Mouse (Mus musculus): ENCODE measurements around the gene Blm. TPM values are rescaled to one million over a fixed set of nuclear protein-coding genes. Genes with fewer than 3 reads are reported as not detected.

The Blm gene
- total and polyA plus RNA-seq, 2 experiments: 0.43 to 6.9 TPM

DNA sequence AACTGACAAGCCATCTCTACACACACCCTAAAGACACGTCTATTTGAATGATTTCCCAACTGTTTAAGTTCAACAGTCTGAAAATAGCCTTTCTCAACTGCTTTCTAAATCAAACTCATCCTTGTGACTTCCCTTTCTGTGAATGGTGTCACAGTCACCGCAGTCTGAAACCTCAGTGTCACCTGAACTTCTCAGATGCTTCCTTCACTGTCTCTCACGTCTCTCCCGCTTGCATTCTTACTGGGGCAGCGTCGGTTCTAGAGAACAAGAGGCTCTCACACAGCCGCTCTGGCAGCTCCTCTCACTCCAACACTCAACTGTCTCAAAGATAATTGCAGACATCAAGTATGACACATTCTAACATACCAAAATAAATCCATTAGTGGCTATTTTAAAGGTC lies 33.9 kb downstream of the Blm start:
- Histone ChIP-seq H3K9ac (ENCODE audit: low read depth, low read length) (no peak overlapping the region), H3K4me1 (ENCODE audit: control insufficient read depth, insufficient read depth, low read length) (no peaks in the 10 kb centered on the region), H3K79me2 (ENCODE audit: control insufficient read depth, insufficient read depth, low read length) (no peaks in the 10 kb centered on the region), H3K27ac (replicated peaks; ENCODE audit: insufficient read depth, low read depth, low read length) (no peak overlapping the region), H3K36me3 (ENCODE audit: control insufficient read depth, insufficient read depth, low read length) (no peaks in the 10 kb centered on the region; the same call in 1 of the 2 replicates), H3K27me3 (ENCODE audit: control insufficient read depth, insufficient read depth, low read length) (no peaks in the 10 kb centered on the region), H3K4me3 (ENCODE audit: insufficient read depth, low read depth, low read length) (no peak overlapping the region)
- no peak for DNase-seq (ENCODE audit: extremely low read depth, low read depth, low spot score)
- 85% methylated on average over 7 of the region's 7 CpGs for WGBS
- TF ChIP-seq POLR2A (IDR thresholded peaks at IDR 0.05; ENCODE audit: extremely low read depth, insufficient read depth, low read length) (no peak), CTCF (IDR thresholded peaks at IDR 0.05; ENCODE audit: low read depth, low read length) (no peak)

- no peak overlapping the region for H3K4me3 ChIP-seq (ENCODE audit: insufficient read depth, low read depth, low read length)
- TF ChIP-seq POLR2A (IDR thresholded peaks at IDR 0.05; ENCODE audit: extremely low read depth, insufficient read depth, low read length): no peak
- TF ChIP-seq CTCF (IDR thresholded peaks at IDR 0.05; ENCODE audit: low read depth, low read length): no peak
- H3K27ac ChIP-seq (replicated peaks; ENCODE audit: insufficient read depth, low read depth, low read length): no peak overlapping the region
- no peaks in the 10 kb centered on the region; the same call in 1 of the 2 replicates for H3K36me3 ChIP-seq (ENCODE audit: control insufficient read depth, insufficient read depth, low read length)
- no peaks in the 10 kb centered on the region for H3K27me3 ChIP-seq (ENCODE audit: control insufficient read depth, insufficient read depth, low read length)
- no peaks in the 10 kb centered on the region for H3K4me1 ChIP-seq (ENCODE audit: control insufficient read depth, insufficient read depth, low read length)
- no peak for DNase-seq (ENCODE audit: extremely low read depth, low read depth, low spot score)
- H3K9ac ChIP-seq (ENCODE audit: low read depth, low read length): no peak overlapping the region
- H3K79me2 ChIP-seq (ENCODE audit: control insufficient read depth, insufficient read depth, low read length): no peaks in the 10 kb centered on the region
Measured at GRCm38 (mm10) chr7:80500099-80500498, 34.8 kb downstream of the Blm start.

GRCm38 (mm10) chr7:80499190-80499962 lies 35.5 kb downstream of the Blm start:
- Histone ChIP-seq H3K9ac (ENCODE audit: low read depth, low read length) (no peak overlapping the region), H3K27ac (replicated peaks; ENCODE audit: insufficient read depth, low read depth, low read length) (no peak overlapping the region), H3K36me3 (ENCODE audit: control insufficient read depth, insufficient read depth, low read length) (no peaks in the 10 kb centered on the region; the same call in 1 of the 2 replicates), H3K4me1 (ENCODE audit: control insufficient read depth, insufficient read depth, low read length) (no peaks in the 10 kb centered on the region), H3K27me3 (ENCODE audit: control insufficient read depth, insufficient read depth, low read length) (no peaks in the 10 kb centered on the region), H3K4me3 (ENCODE audit: insufficient read depth, low read depth, low read length) (no peak overlapping the region), H3K79me2 (ENCODE audit: control insufficient read depth, insufficient read depth, low read length) (no peaks in the 10 kb centered on the region)
- 92% methylated on average over 9 of the region's 9 CpGs for WGBS
- DNase-seq (ENCODE audit: extremely low read depth, low read depth, low spot score): no peak
- no peak for TF ChIP-seq CTCF (IDR thresholded peaks at IDR 0.05; ENCODE audit: low read depth, low read length)
- no peak for TF ChIP-seq POLR2A (IDR thresholded peaks at IDR 0.05; ENCODE audit: extremely low read depth, insufficient read depth, low read length)

- no peak for DNase-seq (ENCODE audit: extremely low read depth, low read depth, low spot score)
- no peak for TF ChIP-seq CTCF (IDR thresholded peaks at IDR 0.05; ENCODE audit: low read depth, low read length)
- no peak for TF ChIP-seq POLR2A (IDR thresholded peaks at IDR 0.05; ENCODE audit: extremely low read depth, insufficient read depth, low read length)
- H3K79me2 ChIP-seq (ENCODE audit: control insufficient read depth, insufficient read depth, low read length): no peaks in the 10 kb centered on the region
- H3K36me3 ChIP-seq (ENCODE audit: control insufficient read depth, insufficient read depth, low read length): peaks cover 2% of the 10 kb centered on the region; the same call in 1 of the 2 replicates
- WGBS: 91% methylated on average over 3 of the region's 3 CpGs
- H3K27me3 ChIP-seq (ENCODE audit: control insufficient read depth, insufficient read depth, low read length): no peaks in the 10 kb centered on the region
- H3K9ac ChIP-seq (ENCODE audit: low read depth, low read length): no peak overlapping the region
- no peak overlapping the region for H3K4me3 ChIP-seq (ENCODE audit: insufficient read depth, low read depth, low read length)
- no peak overlapping the region for H3K27ac ChIP-seq (replicated peaks; ENCODE audit: insufficient read depth, low read depth, low read length)
- no peaks in the 10 kb centered on the region for H3K4me1 ChIP-seq (ENCODE audit: control insufficient read depth, insufficient read depth, low read length)
Measured at GRCm38 (mm10) chr7:80496656-80497055, 38.3 kb downstream of the Blm start.

- no peak overlapping the region for H3K4me3 ChIP-seq (ENCODE audit: insufficient read depth, low read depth, low read length)
- DNase-seq (ENCODE audit: extremely low read depth, low read depth, low spot score): no peak
- H3K27me3 ChIP-seq (ENCODE audit: control insufficient read depth, insufficient read depth, low read length): no peaks in the 10 kb centered on the region; the same call in 1 of the 2 replicates
- H3K27ac ChIP-seq (replicated peaks; ENCODE audit: insufficient read depth, low read depth, low read length): no peak overlapping the region
- H3K9ac ChIP-seq (ENCODE audit: low read depth, low read length): no peak overlapping the region
- no peaks in the 10 kb centered on the region for H3K79me2 ChIP-seq (ENCODE audit: control insufficient read depth, insufficient read depth, low read length)
- H3K36me3 ChIP-seq (ENCODE audit: control insufficient read depth, insufficient read depth, low read length): peaks cover 2% of the 10 kb centered on the region; the same call in 1 of the 2 replicates
- 78% methylated on average over 6 of the region's 6 CpGs for WGBS
- H3K4me1 ChIP-seq (ENCODE audit: control insufficient read depth, insufficient read depth, low read length): no peaks in the 10 kb centered on the region
- TF ChIP-seq POLR2A (IDR thresholded peaks at IDR 0.05; ENCODE audit: extremely low read depth, insufficient read depth, low read length) (no peak), CTCF (IDR thresholded peaks at IDR 0.05; ENCODE audit: low read depth, low read length) (no peak)
Measured at GRCm38 (mm10) chr7:80495210-80495609, 39.7 kb downstream of the Blm start.

- H3K27me3 ChIP-seq (ENCODE audit: control insufficient read depth, insufficient read depth, low read length): no peaks in the 10 kb centered on the region; the same call in 1 of the 2 replicates
- no peak for DNase-seq (ENCODE audit: extremely low read depth, low read depth, low spot score)
- H3K27ac ChIP-seq (replicated peaks; ENCODE audit: insufficient read depth, low read depth, low read length): no peak overlapping the region
Measured at GRCm38 (mm10) chr7:80491995-80492394, 42.9 kb downstream of the Blm start.

More at GRCm38 (mm10) chr7:80491995-80492394, 42.9 kb downstream of the Blm start:
- no peaks in the 10 kb centered on the region for H3K79me2 ChIP-seq (ENCODE audit: control insufficient read depth, insufficient read depth, low read length)
- H3K36me3 ChIP-seq (ENCODE audit: control insufficient read depth, insufficient read depth, low read length): peaks cover 2% of the 10 kb centered on the region; the same call in 1 of the 2 replicates
- TF ChIP-seq CTCF (IDR thresholded peaks at IDR 0.05; ENCODE audit: low read depth, low read length): no peak
- no peak for TF ChIP-seq POLR2A (IDR thresholded peaks at IDR 0.05; ENCODE audit: extremely low read depth, insufficient read depth, low read length)
- H3K4me3 ChIP-seq (ENCODE audit: insufficient read depth, low read depth, low read length): no peak overlapping the region
- H3K9ac ChIP-seq (ENCODE audit: low read depth, low read length): no peak overlapping the region
- H3K4me1 ChIP-seq (ENCODE audit: control insufficient read depth, insufficient read depth, low read length): no peaks in the 10 kb centered on the region
- 92% methylated on average over 3 of the region's 3 CpGs for whole genome bisulfite sequencing

Data from liver, adult 2 months (tissue).